Mouse (Mus musculus) forebrain, embryonic 13.5 days (tissue): ENCODE measurements at regions not wholly inside any gene's neighbourhood (a gene's known extent, or its start where the extent isn't known, plus 50 kb on each side); places are given as distances from the start of the nearest gene placed in this dataset.
A peak's percentile ranks its signal among the peaks of the same experiment; 100 is the strongest.

Source experiments
- ATAC-seq: fragments of 200-750 bp; cut with Nextera tagmentation; 2 replicates; pipeline ENCODE4 v1.8.0; 2017
- H3K27ac ChIP-seq: fragments of 300-500 bp; sonication (generic); 2 replicates; pipeline ENCODE4 v1.5.1; 2015; ENCODE audit warnings: inconsistent platforms, mild to moderate bottlenecking, moderate library complexity
- H3K27me3 ChIP-seq: fragments of 300-500 bp; sonication (generic); 2 replicates; pipeline ENCODE4 v1.6.1; 2015; ENCODE audit warnings: mild to moderate bottlenecking, inconsistent platforms
- H3K36me3 ChIP-seq: fragments of 300-500 bp; sonication (generic); 2 replicates; pipeline ENCODE4 v1.6.1; 2015; ENCODE audit warnings: mild to moderate bottlenecking, inconsistent platforms; ENCODE audit not compliant: poor library complexity, severe bottlenecking
- H3K4me1 ChIP-seq: fragments of 300-500 bp; sonication (generic); 2 replicates; pipeline ENCODE4 v1.6.1; 2015; ENCODE audit warnings: inconsistent platforms
- H3K4me2 ChIP-seq: fragments of 300-500 bp; sonication (generic); 2 replicates; pipeline ENCODE4 v1.6.1; 2015; ENCODE audit warnings: inconsistent platforms, mild to moderate bottlenecking, moderate library complexity
- H3K4me3 ChIP-seq: fragments of 300-500 bp; sonication (generic); 2 replicates; pipeline ENCODE4 v1.5.1; 2015; ENCODE audit warnings: mild to moderate bottlenecking, inconsistent platforms
- H3K9ac ChIP-seq: fragments of 300-500 bp; sonication (generic); 2 replicates; pipeline ENCODE4 v1.6.1; 2015; ENCODE audit warnings: mild to moderate bottlenecking, inconsistent platforms
- H3K9me3 ChIP-seq: fragments of 300-500 bp; sonication (generic); replicated peaks from 2 replicates; pipeline ENCODE4 v1.6.1; 2016; ENCODE audit warnings: inconsistent platforms
- WGBS: fragments of 180-500 bp; shearing (Covaris S2); methylation state at CpG from one replicate; pipeline ENCODE4 v1.1.7; 2015; 5-methylcytosine and 5-hydroxymethylcytosine counted together

- ATAC-seq = peak; percentile 82
- Histone ChIP-seq H3K4me1 (peaks cover 14% of the 10 kb centered on the region), H3K27me3 (no peaks in the 10 kb centered on the region), H3K4me3 (no peak overlapping the region), H3K27ac (peak overlapping the region; percentile 59), H3K4me2 (no peak overlapping the region), H3K36me3 (no peaks in the 10 kb centered on the region), H3K9ac (no peak overlapping the region), H3K9me3 (no peaks in the 10 kb centered on the region; the same call in 1 of the 2 replicates)
- 30% methylated on average over 6 of the region's 6 CpGs for WGBS
Observed at GRCm38 (mm10) chr13:11347787-11348501, 758.8 kb downstream of the Ryr2 start.

- 46% methylated on average over 2 of the region's 2 CpGs for WGBS
- no peak for ATAC-seq
Observed at GRCm38 (mm10) chr13:11344500-11344899, 762.2 kb downstream of the Ryr2 start.

GRCm38 (mm10) chr13:11338297-11338616, 768.5 kb downstream of the Ryr2 start:
- 52% methylated on average over 9 of the region's 9 CpGs for whole genome bisulfite sequencing
- no peaks in the 10 kb centered on the region for H3K36me3 ChIP-seq
- H3K4me3 ChIP-seq = no peak overlapping the region
- ATAC-seq = peak; percentile 78
- no peaks in the 10 kb centered on the region for H3K9me3 ChIP-seq
- H3K4me1 ChIP-seq = 0 out of 2 replicates have a peak, but pooled peaks cover 7% of the 10 kb centered on the region
- H3K4me2 ChIP-seq = no peak overlapping the region
- peak overlapping the region; percentile 72 for H3K27ac ChIP-seq
- no peak overlapping the region for H3K9ac ChIP-seq
- no peaks in the 10 kb centered on the region for H3K27me3 ChIP-seq

More at GRCm38 (mm10) chr13:11344500-11344899, 762.2 kb downstream of the Ryr2 start:
- H3K4me3 ChIP-seq = no peak overlapping the region
- H3K4me1 ChIP-seq = peaks cover 14% of the 10 kb centered on the region
- no peaks in the 10 kb centered on the region; the same call in 1 of the 2 replicates for H3K9me3 ChIP-seq
- H3K36me3 ChIP-seq = no peaks in the 10 kb centered on the region
- H3K27me3 ChIP-seq = no peaks in the 10 kb centered on the region
- H3K4me2 ChIP-seq = no peak overlapping the region
- no peak overlapping the region for H3K27ac ChIP-seq
- H3K9ac ChIP-seq = no peak overlapping the region

GRCm38 (mm10) chr13:11337610-11338296, 769.0 kb downstream of the Ryr2 start:
- Histone ChIP-seq H3K4me3 (no peak overlapping the region), H3K27me3 (no peaks in the 10 kb centered on the region), H3K4me2 (no peak overlapping the region), H3K36me3 (no peaks in the 10 kb centered on the region), H3K9ac (no peak overlapping the region), H3K4me1 (0 out of 2 replicates have a peak, but pooled peaks cover 7% of the 10 kb centered on the region), H3K27ac (peak overlapping the region; percentile 72), H3K9me3 (no peaks in the 10 kb centered on the region)
- 54% methylated on average over 4 of the region's 4 CpGs for WGBS
- peak; percentile 33 for ATAC-seq

- Histone ChIP-seq H3K9ac (no peak overlapping the region), H3K27ac (no peak overlapping the region), H3K4me3 (no peak overlapping the region), H3K27me3 (no peaks in the 10 kb centered on the region), H3K36me3 (no peaks in the 10 kb centered on the region), H3K4me2 (no peak overlapping the region), H3K9me3 (no peaks in the 10 kb centered on the region), H3K4me1 (0 out of 2 replicates have a peak, but pooled peaks cover 7% of the 10 kb centered on the region)
- WGBS = 69% methylated on average over 3 of the region's 3 CpGs
- peak; percentile 34; the same call in 1 of the 2 replicates for ATAC-seq
Observed at GRCm38 (mm10) chr13:11336958-11337357, 769.8 kb downstream of the Ryr2 start.

DNA sequence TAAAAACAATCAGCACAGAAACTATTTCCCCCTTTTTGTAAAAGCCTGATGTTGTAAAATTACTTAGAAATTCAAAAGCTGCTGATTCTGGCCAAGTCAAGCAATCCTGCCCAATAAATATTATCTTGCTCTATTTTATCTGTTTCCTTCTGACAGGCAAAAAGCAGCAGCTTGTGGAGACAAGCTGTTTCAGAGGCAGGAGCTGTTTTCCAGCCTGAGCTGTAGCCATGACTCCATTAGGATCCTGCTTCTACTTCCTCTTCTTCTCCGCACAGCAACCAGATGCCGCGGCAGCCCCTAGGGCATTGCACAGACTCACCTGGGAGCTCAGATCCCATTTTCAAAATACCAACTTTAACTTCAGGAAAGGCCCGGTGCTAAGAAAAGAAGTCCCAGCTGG, 774.8 kb downstream of the Ryr2 start:
- H3K27me3 ChIP-seq = no peaks in the 10 kb centered on the region
- 84% methylated on average over 4 of the region's 4 CpGs for whole genome bisulfite sequencing
- no peak overlapping the region for H3K4me2 ChIP-seq
- H3K9ac ChIP-seq = no peak overlapping the region
- no peak for ATAC-seq
- no peaks in the 10 kb centered on the region for H3K4me1 ChIP-seq
- no peaks in the 10 kb centered on the region for H3K36me3 ChIP-seq
- no peaks in the 10 kb centered on the region for H3K9me3 ChIP-seq
- H3K4me3 ChIP-seq = no peak overlapping the region
- no peak overlapping the region for H3K27ac ChIP-seq

- ATAC-seq = no peak
- no peak overlapping the region for H3K4me2 ChIP-seq
- no peaks in the 10 kb centered on the region for H3K36me3 ChIP-seq
- no peak overlapping the region for H3K9ac ChIP-seq
- H3K27ac ChIP-seq = no peak overlapping the region
- H3K4me3 ChIP-seq = no peak overlapping the region
- H3K9me3 ChIP-seq = no peaks in the 10 kb centered on the region
- 79% methylated on average over 2 of the region's 2 CpGs for WGBS
- H3K4me1 ChIP-seq = no peaks in the 10 kb centered on the region
- no peaks in the 10 kb centered on the region for H3K27me3 ChIP-seq
Observed at GRCm38 (mm10) chr13:11308716-11309115, 798.0 kb downstream of the Ryr2 start.

DNA sequence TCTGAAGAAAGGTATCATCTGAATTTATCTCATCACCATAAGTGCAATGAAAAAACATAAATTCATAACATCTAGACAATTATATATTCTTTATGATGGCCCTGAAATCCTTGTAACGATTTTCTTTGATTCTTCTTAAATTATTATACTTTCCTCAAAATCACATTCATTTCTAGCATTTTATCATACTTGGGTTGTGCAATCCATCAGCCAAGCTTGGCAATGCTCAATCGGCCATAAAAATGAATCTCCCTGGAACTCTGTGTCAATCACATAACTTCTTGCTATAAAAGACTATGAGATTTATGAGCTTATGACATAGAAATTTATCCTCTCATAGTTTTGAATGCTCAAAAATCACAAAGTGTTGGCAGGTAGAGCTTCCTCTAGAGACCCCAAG, 811.3 kb downstream of the Ryr2 start:
- Histone ChIP-seq H3K27ac (no peak overlapping the region), H3K27me3 (no peaks in the 10 kb centered on the region), H3K4me1 (no peaks in the 10 kb centered on the region), H3K36me3 (no peaks in the 10 kb centered on the region), H3K4me3 (no peak overlapping the region), H3K4me2 (no peak overlapping the region), H3K9ac (no peak overlapping the region), H3K9me3 (no peaks in the 10 kb centered on the region)
- WGBS = 84% methylated on average over 2 of the region's 2 CpGs
- ATAC-seq = no peak

DNA sequence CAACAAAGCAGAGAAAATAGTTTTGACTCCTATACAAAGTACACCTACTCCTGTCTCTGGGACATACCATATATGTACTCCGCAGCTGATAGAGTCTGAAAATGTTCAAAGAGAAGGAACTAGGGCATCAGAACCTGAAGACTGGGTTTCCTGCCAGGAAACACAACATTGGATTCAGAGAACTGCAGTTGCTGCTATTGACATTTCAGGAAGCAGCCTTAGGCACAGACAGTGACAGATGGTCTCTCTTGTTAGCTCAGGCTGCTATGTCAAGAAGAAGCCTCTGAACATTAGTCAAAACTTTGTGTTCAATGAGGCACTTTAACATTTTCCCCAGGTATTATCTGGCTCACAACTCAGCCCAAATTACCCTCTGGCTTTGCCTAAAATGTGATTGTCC, 812.1 kb downstream of the Ryr2 start:
- Histone ChIP-seq H3K9ac (no peak overlapping the region), H3K9me3 (no peaks in the 10 kb centered on the region), H3K4me3 (no peak overlapping the region), H3K27me3 (no peaks in the 10 kb centered on the region), H3K27ac (no peak overlapping the region), H3K36me3 (no peaks in the 10 kb centered on the region), H3K4me1 (no peaks in the 10 kb centered on the region), H3K4me2 (no peak overlapping the region)
- ATAC-seq = no peak
- WGBS = 82% methylated on average over 1 of the region's 1 CpGs

DNA sequence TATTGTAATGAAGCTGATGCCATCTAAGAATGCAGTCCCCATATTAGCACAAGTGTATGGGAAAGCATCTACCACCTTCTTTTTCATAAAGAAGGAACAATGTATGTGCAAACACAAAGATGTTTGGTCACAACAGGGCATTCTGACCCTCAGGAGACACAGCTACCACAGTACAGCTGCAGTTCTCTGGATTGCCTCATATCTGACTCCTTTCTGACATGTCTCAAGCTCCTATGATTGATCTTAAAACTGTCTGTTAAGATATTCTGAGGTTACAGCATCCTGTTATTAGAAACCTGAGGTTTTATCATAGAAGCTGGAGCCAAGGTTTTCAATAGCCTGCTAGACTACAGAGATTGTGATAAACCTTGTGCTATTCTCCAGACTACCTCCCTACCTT, 813.0 kb downstream of the Ryr2 start:
- no peak for ATAC-seq
- Histone ChIP-seq H3K4me2 (no peak overlapping the region), H3K9ac (no peak overlapping the region), H3K9me3 (no peaks in the 10 kb centered on the region), H3K27ac (no peak overlapping the region), H3K36me3 (no peaks in the 10 kb centered on the region), H3K4me3 (no peak overlapping the region), H3K27me3 (no peaks in the 10 kb centered on the region), H3K4me1 (no peaks in the 10 kb centered on the region)

GRCm38 (mm10) chr13:11273896-11274295, 832.8 kb downstream of the Ryr2 start:
- H3K9me3 ChIP-seq = no peaks in the 10 kb centered on the region
- H3K4me3 ChIP-seq = no peak overlapping the region
- no peaks in the 10 kb centered on the region for H3K4me1 ChIP-seq
- H3K27ac ChIP-seq = no peak overlapping the region
- H3K9ac ChIP-seq = no peak overlapping the region
- no peak for ATAC-seq
- H3K27me3 ChIP-seq = no peaks in the 10 kb centered on the region
- H3K36me3 ChIP-seq = no peaks in the 10 kb centered on the region
- no peak overlapping the region for H3K4me2 ChIP-seq
- 58% methylated on average over 1 of the region's 1 CpGs for WGBS

GRCm38 (mm10) chr13:11268673-11269340, 837.9 kb downstream of the Ryr2 start:
- Histone ChIP-seq H3K9me3 (no peaks in the 10 kb centered on the region), H3K27me3 (no peaks in the 10 kb centered on the region), H3K4me1 (no peaks in the 10 kb centered on the region), H3K27ac (no peak overlapping the region), H3K4me2 (no peak overlapping the region), H3K9ac (no peak overlapping the region), H3K4me3 (no peak overlapping the region), H3K36me3 (no peaks in the 10 kb centered on the region)
- peak; percentile 90 for ATAC-seq
- WGBS = 75% methylated on average over 5 of the region's 5 CpGs
